9 mouse cellular contexts compared by ENCODE assay signal in genomic region chr11:16592006-16592405, GRCm38 (mm10).
DNase-seq lines count a peak whose midpoint lies in the region; ATAC-seq and TF ChIP-seq lines count a peak whose summit lies in the region.
"Had no signal": no experiment of that assay in that cellular context is flagged by ENCODE, and none has a peak within 500 bp of the region (broad histone marks: within the 10 kb centered on the region; RNA-seq: fewer than 3 reads in every experiment).

No protein-coding gene starts in this region.

- H3K9me3 ChIP-seq in neural tube, embryonic 11.5 days (ENCODE audit: control insufficient read depth, low read length), result no peaks in the 10 kb centered on the region
- no peaks in the 10 kb centered on the region for H3K9me3 ChIP-seq in forebrain, embryonic 10.5 days
- H3K9me3 ChIP-seq in kidney, postnatal 0 days (replicated peaks; ENCODE audit: low read length), result no peaks in the 10 kb centered on the region
- H3K9me3 ChIP-seq in stomach, embryonic 16.5 days (replicated peaks; ENCODE audit: control insufficient read depth, low read length), result no peaks in the 10 kb centered on the region
- H3K9me3 ChIP-seq: megakaryocyte, embryonic 14.5 days had no signal

- H3K9ac ChIP-seq in neural tube, embryonic 11.5 days (ENCODE audit: low read length), result no peak overlapping the region
- no peak overlapping the region for H3K9ac ChIP-seq in kidney, postnatal 0 days (ENCODE audit: low read depth, low read length)
- no peak overlapping the region for H3K9ac ChIP-seq in stomach, embryonic 16.5 days (ENCODE audit: low read length)

- ATAC-seq in neural tube, embryonic 11.5 days (ENCODE audit: insufficient read depth, low FRiP score, low TSS enrichment), result peak; percentile 28
- no peak for ATAC-seq in kidney, postnatal 0 days (replicated peaks; ENCODE audit: low FRiP score, low read depth)
- ATAC-seq in stomach, embryonic 16.5 days (ENCODE audit: insufficient read depth, low FRiP score), result no peak
- no peak for ATAC-seq in megakaryocyte-erythroid progenitor cell, adult 5-6 weeks (replicated peaks; ENCODE audit: low FRiP score, low TSS enrichment, poor library complexity, severe bottlenecking)

- no peaks in the 10 kb centered on the region for H3K36me3 ChIP-seq in neural tube, embryonic 11.5 days (ENCODE audit: control insufficient read depth, insufficient read depth, low read length)
- H3K36me3 ChIP-seq in forebrain, embryonic 10.5 days (replicated peaks), result no peaks in the 10 kb centered on the region
- H3K36me3 ChIP-seq in kidney, postnatal 0 days (ENCODE audit: insufficient read depth, low read length), result no peaks in the 10 kb centered on the region
- no peaks in the 10 kb centered on the region for H3K36me3 ChIP-seq in stomach, embryonic 16.5 days (ENCODE audit: control insufficient read depth, insufficient read depth, low read length)

- H3K4me1 ChIP-seq in neural tube, embryonic 11.5 days (ENCODE audit: control insufficient read depth, insufficient read depth, low read length), result peaks cover 3% of the 10 kb centered on the region
- H3K4me1 ChIP-seq in forebrain, embryonic 10.5 days, result peaks cover 36% of the 10 kb centered on the region
- peaks cover 7% of the 10 kb centered on the region for H3K4me1 ChIP-seq in kidney, postnatal 0 days (replicated peaks; ENCODE audit: insufficient read depth, low read length)
- H3K4me1 ChIP-seq in stomach, embryonic 16.5 days (ENCODE audit: control insufficient read depth, insufficient read depth, low read length), result peaks cover 15% of the 10 kb centered on the region

- no peak overlapping the region for H3K4me2 ChIP-seq in neural tube, embryonic 11.5 days (ENCODE audit: low read depth)
- H3K4me2 ChIP-seq in kidney, postnatal 0 days (ENCODE audit: low read length), result peak overlapping the region; percentile 8; the same call in 1 of the 2 replicates
- 0 out of 2 replicates have a peak overlapping the region, but pooled peaks have one; percentile 14 for H3K4me2 ChIP-seq in stomach, embryonic 16.5 days (ENCODE audit: low read depth, low read length)

- peak overlapping the region; percentile 71 for H3K27ac ChIP-seq in neural tube, embryonic 11.5 days (ENCODE audit: low read depth, low read length)
- H3K27ac ChIP-seq in forebrain, embryonic 10.5 days, result peak overlapping the region; percentile 81
- peak overlapping the region; percentile 78 for H3K27ac ChIP-seq in kidney, postnatal 0 days
- peak overlapping the region; percentile 77 for H3K27ac ChIP-seq in stomach, embryonic 16.5 days (ENCODE audit: low read length)

- no peaks in the 10 kb centered on the region for H3K27me3 ChIP-seq in neural tube, embryonic 11.5 days (ENCODE audit: control insufficient read depth, insufficient read depth, low read length)
- no peaks in the 10 kb centered on the region; the same call in 1 of the 2 replicates for H3K27me3 ChIP-seq in forebrain, embryonic 10.5 days (ENCODE audit: poor library complexity, severe bottlenecking)
- no peaks in the 10 kb centered on the region for H3K27me3 ChIP-seq in kidney, postnatal 0 days (ENCODE audit: insufficient read depth, low read length)
- H3K27me3 ChIP-seq in stomach, embryonic 16.5 days (ENCODE audit: control insufficient read depth, insufficient read depth, low read length), result no peaks in the 10 kb centered on the region
- H3K27me3 ChIP-seq: megakaryocyte, embryonic 14.5 days had no signal

- TF ChIP-seq CTCF in kidney, postnatal 0 days (IDR thresholded peaks at IDR 0.05; ENCODE audit: low read depth), result no peak

- WGBS in neural tube, embryonic 11.5 days, result 59% methylated on average over 4 of the region's 4 CpGs
- 48% methylated on average over 4 of the region's 4 CpGs for WGBS in forebrain, embryonic 10.5 days
- WGBS in kidney, postnatal 0 days, result 55% methylated on average over 4 of the region's 4 CpGs
- WGBS in stomach, embryonic 16.5 days, result 60% methylated on average over 4 of the region's 4 CpGs

- no peak for DNase-seq in neural tube, embryonic 11.5 days (ENCODE audit: low spot score)
- DNase-seq in neural tube, embryonic 10.5 days (ENCODE audit: extremely low spot score, low spot score), result no peak
- no peak for DNase-seq in forebrain, embryonic 10.5 days (ENCODE audit: extremely low spot score, low spot score)
- peak; percentile 49 for DNase-seq in kidney, postnatal 0 days (ENCODE audit: low spot score)
- no peak for DNase-seq in thymus, postnatal 14 days
- no peak for DNase-seq in urinary bladder, postnatal 25 days (ENCODE audit: low spot score)

- no peak overlapping the region for H3K4me3 ChIP-seq in neural tube, embryonic 11.5 days (ENCODE audit: low read depth, low read length)
- no peak overlapping the region for H3K4me3 ChIP-seq in forebrain, embryonic 10.5 days
- H3K4me3 ChIP-seq in kidney, postnatal 0 days (replicated peaks; ENCODE audit: low read depth, low read length), result no peak overlapping the region
- H3K4me3 ChIP-seq in stomach, embryonic 16.5 days (replicated peaks; ENCODE audit: low read length), result no peak overlapping the region
